Mouse (Mus musculus) midbrain, embryonic 10.5 days (tissue): ENCODE results near the gene Bcl2. TPM values are rescaled to one million over a fixed set of nuclear protein-coding genes. Genes with fewer than 3 reads are reported as not detected.

ENCODE experiments used
- DNase-seq: peaks from one replicate; pipeline ENCODE4 v3.0.0-alpha.2; 2017; ENCODE audit warnings: low spot score
- H3K27ac ChIP-seq: fragments of 300-500 bp; sonication (generic); replicated peaks from 2 replicates; pipeline ENCODE4 v1.5.1; 2016; ENCODE audit warnings: mild to moderate bottlenecking
- H3K27me3 ChIP-seq: fragments of 300-500 bp; sonication (generic); 2 replicates; pipeline ENCODE4 v1.6.1; 2016; ENCODE audit warnings: low read depth, mild to moderate bottlenecking; ENCODE audit not compliant: poor library complexity, severe bottlenecking
- H3K36me3 ChIP-seq: fragments of 300-500 bp; sonication (generic); 2 replicates; pipeline ENCODE4 v1.6.1; 2016; ENCODE audit warnings: mild to moderate bottlenecking, moderate library complexity
- H3K4me1 ChIP-seq: fragments of 300-500 bp; sonication (generic); 2 replicates; pipeline ENCODE4 v1.6.1; 2016
- H3K4me3 ChIP-seq: fragments of 300-500 bp; sonication (generic); 2 replicates; pipeline ENCODE4 v1.5.1; 2016; ENCODE audit warnings: mild to moderate bottlenecking, moderate library complexity
- H3K9me3 ChIP-seq: fragments of 300-500 bp; sonication (generic); replicated peaks from 2 replicates; pipeline ENCODE4 v1.6.1; 2016; ENCODE audit warnings: mild to moderate bottlenecking
- WGBS: fragments of 180-500 bp; shearing (Covaris S2); methylation state at CpG from one replicate; pipeline ENCODE4 v1.1.7; 2016; 5-methylcytosine and 5-hydroxymethylcytosine counted together
- polyA plus RNA-seq: library from polyadenylated mRNA; unstranded; fragments of >200 nt; fragmentation: Nextera tagmentation; extraction: Ambion mirVana; gene quantifications from 2 replicates; pipeline ENCODE4 v1.2.1, GENCODE M21; 2016

Bcl2 gene
- polyA plus RNA-seq, 1 experiment from 2014 or later, result 8.9 TPM

DNA sequence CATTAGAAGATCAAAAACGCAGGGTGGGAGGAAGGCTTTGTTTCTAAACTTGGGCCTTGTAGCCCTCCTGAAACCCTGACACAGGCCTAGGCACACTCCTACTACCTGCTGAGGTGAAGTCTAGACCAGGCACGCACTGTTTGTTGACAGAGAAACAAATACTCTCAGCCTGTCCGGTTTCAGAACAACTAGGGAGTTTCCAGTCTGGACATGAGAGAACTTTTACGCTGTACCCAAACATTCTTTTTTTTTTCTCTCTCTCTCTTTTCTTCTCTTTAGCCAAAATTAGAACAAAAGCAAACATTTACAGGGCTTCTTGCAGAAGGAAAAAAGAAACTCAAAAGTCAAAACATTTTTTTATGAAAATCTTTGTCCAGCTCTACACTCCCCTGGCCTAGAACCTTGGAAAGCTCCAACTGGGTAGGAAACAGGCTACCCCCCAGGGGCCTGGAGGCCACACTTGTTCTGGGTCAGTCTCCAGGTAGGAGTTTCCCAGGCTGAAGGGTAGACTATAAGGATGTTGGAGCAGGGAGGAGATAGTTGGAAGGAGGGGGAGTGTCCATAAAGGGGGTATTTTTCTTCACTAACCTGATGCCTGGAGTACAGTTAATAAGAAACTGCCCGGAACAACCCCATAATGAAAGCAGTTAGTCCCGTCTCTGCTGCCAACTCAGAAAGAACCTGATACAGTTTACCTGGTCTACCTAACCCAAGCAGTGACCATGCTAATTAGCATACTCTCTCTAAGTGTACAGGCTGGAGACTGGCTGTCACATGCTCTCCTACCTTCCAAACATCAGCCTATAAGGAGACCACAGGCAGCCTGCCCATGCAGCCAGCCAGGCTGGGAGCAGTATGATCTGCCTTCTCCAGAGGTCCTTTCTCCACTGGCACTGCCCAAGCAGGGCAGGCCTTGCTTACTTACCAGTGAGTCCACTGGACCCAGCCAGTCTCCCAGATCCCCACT, 147.7 kb downstream of the Bcl2 start:
- no peaks in the 10 kb centered on the region for H3K9me3 ChIP-seq
- WGBS, result 86% methylated on average over 6 of the region's 6 CpGs
- H3K27me3 ChIP-seq, result no peaks in the 10 kb centered on the region
- H3K27ac ChIP-seq, result no peak overlapping the region
- no peak for DNase-seq
- no peaks in the 10 kb centered on the region for H3K36me3 ChIP-seq
- H3K4me1 ChIP-seq, result peaks cover 8% of the 10 kb centered on the region; the same call in 1 of the 2 replicates
- H3K4me3 ChIP-seq, result no peak overlapping the region

GRCm38 (mm10) chr1:106565238-106565637, 148.8 kb downstream of the Bcl2 start:
- Histone ChIP-seq H3K4me3 (no peak overlapping the region), H3K27ac (no peak overlapping the region), H3K36me3 (no peaks in the 10 kb centered on the region), H3K27me3 (no peaks in the 10 kb centered on the region), H3K9me3 (no peaks in the 10 kb centered on the region), H3K4me1 (peaks cover 14% of the 10 kb centered on the region)
- 92% methylated on average over 4 of the region's 4 CpGs for WGBS
- no peak for DNase-seq

DNA sequence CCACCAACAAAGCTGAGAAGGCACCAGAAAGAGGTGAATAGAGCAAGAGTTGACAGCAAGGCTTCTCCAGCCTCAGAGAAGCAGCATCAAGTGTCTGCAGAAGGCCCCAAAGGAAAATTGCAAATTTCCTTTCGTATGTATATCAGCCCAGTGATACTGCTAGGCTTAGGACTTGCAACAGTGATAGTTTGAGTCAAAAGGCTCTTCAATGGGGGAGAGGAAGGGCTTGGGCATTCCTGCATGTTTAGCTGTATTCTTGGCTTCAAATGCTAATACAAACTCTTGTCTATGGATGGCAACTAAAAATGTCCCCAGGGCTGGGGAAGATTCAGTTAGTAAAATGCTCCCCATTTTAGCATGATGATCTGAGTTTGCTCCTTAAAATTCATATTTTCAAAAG, 149.6 kb downstream of the Bcl2 start:
- WGBS, result 72% methylated on average over 1 of the region's 1 CpGs
- peaks cover 14% of the 10 kb centered on the region for H3K4me1 ChIP-seq
- H3K27ac ChIP-seq, result no peak overlapping the region
- H3K4me3 ChIP-seq, result no peak overlapping the region
- no peaks in the 10 kb centered on the region for H3K27me3 ChIP-seq
- no peaks in the 10 kb centered on the region for H3K9me3 ChIP-seq
- DNase-seq, result no peak
- no peaks in the 10 kb centered on the region for H3K36me3 ChIP-seq

DNA sequence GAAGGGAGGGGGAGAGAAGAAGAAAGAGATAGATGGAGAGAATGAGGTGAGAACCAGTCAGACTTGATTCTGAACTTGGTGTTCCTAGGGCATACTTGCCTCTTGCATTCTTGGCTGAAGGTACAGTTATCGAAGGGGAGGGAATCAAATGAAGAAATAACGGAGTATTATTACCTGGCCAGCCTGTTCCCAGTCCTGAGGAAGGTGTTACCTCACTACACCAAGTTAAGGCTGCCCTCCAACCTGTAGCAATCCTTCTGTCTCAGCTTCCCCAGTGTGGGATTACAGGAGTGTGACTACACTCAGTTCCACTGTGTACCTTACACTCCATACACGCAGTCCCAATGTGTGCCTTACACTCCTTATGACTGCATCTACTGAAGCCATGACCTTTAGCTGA, 151.3 kb downstream of the Bcl2 start:
- H3K27me3 ChIP-seq, result no peaks in the 10 kb centered on the region
- DNase-seq, result no peak
- no peaks in the 10 kb centered on the region for H3K36me3 ChIP-seq
- no peaks in the 10 kb centered on the region for H3K9me3 ChIP-seq
- H3K4me1 ChIP-seq, result peaks cover 14% of the 10 kb centered on the region
- no peak overlapping the region for H3K4me3 ChIP-seq
- H3K27ac ChIP-seq, result no peak overlapping the region
- 96% methylated on average over 3 of the region's 3 CpGs for WGBS

- Histone ChIP-seq H3K27me3 (no peaks in the 10 kb centered on the region), H3K9me3 (no peaks in the 10 kb centered on the region), H3K27ac (no peak overlapping the region), H3K36me3 (no peaks in the 10 kb centered on the region), H3K4me3 (no peak overlapping the region), H3K4me1 (peaks cover 14% of the 10 kb centered on the region)
- 78% methylated on average over 11 of the region's 11 CpGs for WGBS
- no peak for DNase-seq
Observed at GRCm38 (mm10) chr1:106561085-106561760, 152.9 kb downstream of the Bcl2 start.

GRCm38 (mm10) chr1:106560105-106560504, 154.0 kb downstream of the Bcl2 start:
- 84% methylated on average over 3 of the region's 3 CpGs for WGBS
- Histone ChIP-seq H3K4me1 (peaks cover 14% of the 10 kb centered on the region), H3K27me3 (no peaks in the 10 kb centered on the region), H3K9me3 (no peaks in the 10 kb centered on the region), H3K4me3 (no peak overlapping the region), H3K36me3 (no peaks in the 10 kb centered on the region), H3K27ac (no peak overlapping the region)
- DNase-seq, result no peak

GRCm38 (mm10) chr1:106559116-106559605, 154.9 kb downstream of the Bcl2 start:
- Histone ChIP-seq H3K9me3 (no peaks in the 10 kb centered on the region), H3K4me1 (peaks cover 7% of the 10 kb centered on the region)

GRCm38 (mm10) chr1:106555498-106556168, 158.4 kb downstream of the Bcl2 start:
- H3K4me1 ChIP-seq, result peaks cover 10% of the 10 kb centered on the region
- no peaks in the 10 kb centered on the region for H3K27me3 ChIP-seq
- 82% methylated on average over 9 of the region's 9 CpGs for WGBS
- H3K9me3 ChIP-seq, result no peaks in the 10 kb centered on the region
- H3K4me3 ChIP-seq, result no peak overlapping the region
- no peak for DNase-seq
- H3K36me3 ChIP-seq, result no peaks in the 10 kb centered on the region
- no peak overlapping the region for H3K27ac ChIP-seq

More at GRCm38 (mm10) chr1:106559116-106559605, 154.9 kb downstream of the Bcl2 start:
- Histone ChIP-seq H3K27me3 (no peaks in the 10 kb centered on the region), H3K36me3 (no peaks in the 10 kb centered on the region), H3K27ac (no peak overlapping the region), H3K4me3 (no peak overlapping the region)
- WGBS, result 86% methylated on average over 2 of the region's 2 CpGs
- no peak for DNase-seq

- peaks cover 10% of the 10 kb centered on the region for H3K4me1 ChIP-seq
- H3K36me3 ChIP-seq, result no peaks in the 10 kb centered on the region
- H3K4me3 ChIP-seq, result no peak overlapping the region
- no peaks in the 10 kb centered on the region for H3K9me3 ChIP-seq
- H3K27ac ChIP-seq, result no peak overlapping the region
- no peaks in the 10 kb centered on the region for H3K27me3 ChIP-seq
- WGBS, result 94% methylated on average over 8 of the region's 8 CpGs
- no peak for DNase-seq
Observed at GRCm38 (mm10) chr1:106553846-106554802, 159.9 kb downstream of the Bcl2 start.

GRCm38 (mm10) chr1:106552856-106553255, 161.2 kb downstream of the Bcl2 start:
- 85% methylated on average over 7 of the region's 7 CpGs for WGBS
- Histone ChIP-seq H3K9me3 (no peaks in the 10 kb centered on the region), H3K27ac (peak overlapping the region; percentile 9; the same call in 1 of the 2 replicates), H3K27me3 (no peaks in the 10 kb centered on the region), H3K4me1 (peaks cover 10% of the 10 kb centered on the region), H3K4me3 (no peak overlapping the region), H3K36me3 (no peaks in the 10 kb centered on the region)
- DNase-seq, result no peak

DNA sequence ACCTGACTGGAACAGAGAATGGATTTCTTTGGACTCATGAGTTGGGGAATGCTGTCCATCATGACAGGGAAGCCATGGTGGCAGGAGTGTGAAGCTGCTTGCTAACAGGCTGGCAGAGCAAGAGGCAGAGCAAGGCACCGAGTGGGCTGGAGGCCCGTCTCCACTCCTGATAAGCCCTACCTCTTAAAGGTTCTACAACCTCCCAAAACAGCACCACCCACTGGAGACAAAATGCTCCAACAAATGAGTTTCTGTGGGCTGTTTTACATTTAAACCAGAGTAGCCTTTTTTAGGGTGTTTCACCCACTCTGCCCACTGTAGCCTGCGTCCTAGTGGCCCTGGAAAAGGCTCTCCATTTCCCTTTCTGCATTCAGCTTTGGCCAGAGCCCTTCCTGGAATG, 163.5 kb downstream of the Bcl2 start:
- Histone ChIP-seq H3K27ac (no peak overlapping the region), H3K36me3 (no peaks in the 10 kb centered on the region), H3K4me3 (no peak overlapping the region), H3K27me3 (no peaks in the 10 kb centered on the region), H3K9me3 (no peaks in the 10 kb centered on the region), H3K4me1 (peaks cover 10% of the 10 kb centered on the region)
- 89% methylated on average over 3 of the region's 3 CpGs for WGBS
- no peak for DNase-seq
